Mouse (Mus musculus): ENCODE results near the gene Olfr988. TPM values are rescaled to one million over a fixed set of nuclear protein-coding genes. Genes with fewer than 3 reads are reported as not detected.
"Not testable (repeated sequence)": the region's sequence is repeated elsewhere in the genome, so short reads cannot be mapped to it uniquely, and the experiment has no call there.

Olfr988 gene
- total RNA-seq (2022) = not detected

DNA sequence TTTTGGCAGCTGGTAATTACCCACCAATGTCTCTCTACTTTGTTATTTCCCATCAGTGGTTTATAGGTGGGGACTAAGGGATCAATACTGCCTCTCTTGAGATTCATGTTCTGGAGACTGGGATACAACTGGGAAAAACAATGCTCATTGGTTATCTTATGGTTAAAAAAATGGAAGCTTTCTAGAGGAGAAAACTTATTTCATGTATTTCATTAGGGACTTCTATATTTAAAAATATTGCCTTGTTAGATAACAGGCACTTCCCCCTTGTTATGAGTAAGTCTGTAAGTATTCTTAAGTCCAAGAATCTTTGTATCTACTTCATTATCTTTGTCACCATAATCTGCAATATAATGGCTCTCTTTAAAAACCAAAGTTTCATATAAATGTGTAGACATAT lies at the start of gene Olfr988:
TSS of gene Olfr988 (minus strand) at position 101 of the 400 bp plus-strand sequence.
- DNase-seq (ENCODE audit: low spot score) = not testable (repeated sequence)

DNA sequence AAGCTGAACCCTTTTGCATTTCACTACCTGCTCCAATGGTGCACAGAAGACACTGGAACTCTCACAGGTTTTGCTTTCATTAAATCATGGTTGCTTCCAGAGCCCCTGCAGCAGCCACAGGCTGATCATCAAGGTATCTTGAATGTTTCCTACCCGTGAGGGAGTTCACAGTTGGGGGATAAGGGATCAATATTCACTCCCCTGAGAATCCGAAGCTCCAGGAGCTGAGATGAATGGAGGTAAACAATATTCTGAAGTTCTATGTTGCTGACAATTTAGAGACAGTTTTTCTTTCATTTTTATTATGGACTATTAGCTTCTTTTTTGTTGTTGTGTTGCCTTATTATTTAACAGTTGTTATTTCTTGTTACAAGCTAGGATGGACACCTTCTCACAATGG lies 46.3 kb upstream of the Olfr988 start, which contains the start of gene Olfr992:
TSS of gene Olfr992 (minus strand) at position 101 of the 400 bp plus-strand sequence.
- no peak for DNase-seq (ENCODE audit: low spot score)

DNA sequence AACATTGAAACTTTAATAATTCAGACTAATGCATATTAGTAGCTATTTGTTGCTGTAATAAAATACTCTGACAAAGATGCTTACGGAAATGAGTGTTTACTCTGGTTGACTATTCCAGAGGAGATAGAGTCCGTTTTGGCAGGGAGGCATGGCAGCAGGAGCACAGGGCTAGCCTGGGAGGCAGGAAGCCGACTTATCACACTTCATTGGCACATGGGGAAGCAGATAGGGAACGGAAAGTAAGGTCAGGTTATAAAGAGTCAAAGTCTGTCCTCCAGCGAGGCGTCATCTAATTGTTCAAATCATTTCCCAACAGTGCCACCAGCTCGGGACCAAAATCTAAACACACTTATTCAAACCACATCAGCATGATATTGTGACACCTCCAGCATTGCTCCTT lies 23.1 kb downstream of the Olfr988 start:
- no peak for DNase-seq (ENCODE audit: low spot score)

DNA sequence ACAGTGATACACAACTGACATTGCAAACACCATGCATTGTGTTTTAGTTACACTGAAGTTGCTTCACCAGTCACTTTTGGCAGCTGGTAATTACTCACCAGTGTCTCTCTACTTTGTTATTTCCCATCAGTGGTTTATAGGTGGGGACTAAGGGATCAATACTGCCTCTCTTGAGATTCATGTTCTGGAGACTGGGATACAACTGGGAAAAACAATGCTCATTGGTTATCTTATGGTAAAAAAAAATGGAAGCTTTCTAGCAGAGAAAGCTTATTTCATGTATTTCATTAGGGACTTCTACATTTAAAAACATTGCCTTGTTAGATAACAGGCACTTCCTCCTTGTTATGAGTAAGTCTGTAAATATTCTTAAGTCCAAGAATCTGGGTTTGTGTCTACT lies 23.8 kb downstream of the Olfr988 start, which contains the start of gene Olfr987:
TSS of gene Olfr987 (minus strand) at position 101 of the 400 bp plus-strand sequence.
- DNase-seq (ENCODE audit: low spot score) = not testable (repeated sequence)

DNA sequence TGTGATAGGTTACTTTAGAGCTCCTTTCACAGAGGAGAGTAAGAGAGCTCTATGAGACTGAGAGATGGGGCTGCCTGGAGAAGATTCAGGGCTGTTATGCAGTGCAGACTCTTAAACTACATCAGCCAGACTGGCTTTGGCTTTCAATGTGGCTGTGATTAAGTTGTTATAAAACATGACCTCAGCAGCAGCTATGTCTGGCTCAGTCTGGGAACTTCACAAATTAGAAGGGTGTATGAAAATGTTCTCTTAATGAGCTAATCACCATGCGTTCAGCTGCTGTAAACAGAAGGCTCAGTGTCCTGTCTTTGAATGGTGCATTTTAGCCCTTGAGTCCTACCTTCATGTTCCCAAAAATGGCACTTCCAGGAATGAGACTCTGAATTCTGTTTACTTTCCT lies 43.9 kb downstream of the Olfr988 start:
- no peak for DNase-seq (ENCODE audit: low spot score)

Other genes with a start within 250 kb of the Olfr988 start
- 10 to 100 TPM; 10.3 to 26.7 (median 25.4) TPM for gene Aplnr, start 227.0 kb downstream of the Olfr988 start, total RNA-seq (2022)
- 1 to 10 TPM in 3 of 4 experiments, under 1 TPM in 1; 0.84 to 2.4 (median 2.0) TPM for gene Lrrc55, start 166.0 kb downstream of the Olfr988 start, total RNA-seq (2022)
- gene Olfr987, start 23.9 kb downstream of the Olfr988 start, total RNA-seq (2022) = not detected
- not detected for gene Olfr992, start 46.2 kb upstream of the Olfr988 start, total RNA-seq (2022)
- gene Olfr993, start 51.6 kb upstream of the Olfr988 start, total RNA-seq (2022) = not detected
- gene Olfr994, start 73.2 kb upstream of the Olfr988 start, total RNA-seq (2022) = not detected
- not detected for gene Olfr995, start 80.4 kb upstream of the Olfr988 start, total RNA-seq (2022)
- not detected for gene 4833423E24Rik, start 155.8 kb upstream of the Olfr988 start, total RNA-seq (2022)
- gene Olfr996, start 216.0 kb upstream of the Olfr988 start, total RNA-seq (2022) = not detected
- gene Olfr998, start 225.7 kb upstream of the Olfr988 start, total RNA-seq (2022) = not detected
- not detected for gene Olfr1000, start 248.7 kb upstream of the Olfr988 start, total RNA-seq (2022)

All from heart, adult 8-10 months (tissue).